Mouse (Mus musculus): Measurements from ENCODE around the gene Dbil5. TPM values are rescaled to one million over a fixed set of nuclear protein-coding genes. Genes with fewer than 3 reads are reported as not detected.

Gene Dbil5
- total RNA-seq, 1 experiment, result 1.4 TPM

GRCm38 (mm10) chr11:76239750-76240149 is 22.3 kb downstream of the Dbil5 start:
- Histone ChIP-seq H3K27ac (ENCODE audit: insufficient read depth, low read depth, low read length, poor library complexity, severe bottlenecking) (no peak overlapping the region), H3K9ac (ENCODE audit: insufficient read depth, low read depth, low read length, poor library complexity, severe bottlenecking) (no peak overlapping the region), H3K36me3 (ENCODE audit: control insufficient read depth, insufficient read depth, low read length, poor library complexity, severe bottlenecking) (no peaks in the 10 kb centered on the region; the same call in none of the 2 replicates), H3K4me3 (ENCODE audit: insufficient read depth in 1 of 2, low read depth in 1 of 2, low read length in 2 of 2, poor library complexity in 1 of 2, severe bottlenecking in 1 of 2) (no peak overlapping the region), H3K4me1 (ENCODE audit: control insufficient read depth in 2 of 2, insufficient read depth in 2 of 2, low read length in 2 of 2, poor library complexity in 1 of 2) (0 out of 4 replicates have a peak, but pooled peaks cover 0 to 2% of the 10 kb centered on the region in 2 experiments), H3K9me3 (ENCODE audit: control insufficient read depth, insufficient read depth, low read depth, low read length) (no peaks in the 10 kb centered on the region)
- TF ChIP-seq ZNF384 (IDR thresholded peaks at IDR 0.05; ENCODE audit: low read depth, low read length) (no peak), HCFC1 (IDR thresholded peaks at IDR 0.05; ENCODE audit: borderline replicate concordance, insufficient read depth, low read length) (no peak), ZC3H11A (IDR thresholded peaks at IDR 0.05; ENCODE audit: borderline replicate concordance, low read depth, low read length) (no peak), MAFK (IDR thresholded peaks at IDR 0.05; ENCODE audit: insufficient read depth, low read depth, low read length) (no peak), CHD2 (IDR thresholded peaks at IDR 0.05; ENCODE audit: low read depth, low read length) (no peak)
- DNase-seq (ENCODE audit: low read depth, low spot score), result no peak
- in situ Hi-C loops (cut with MboI; ENCODE audit: low sequenced_read_pairs in 2 of 2, unreplicated experiment in 2 of 2), result no loop called here

- 0 out of 4 replicates have a peak, but pooled peaks cover 0 to 2% of the 10 kb centered on the region in 2 experiments for H3K4me1 ChIP-seq (ENCODE audit: control insufficient read depth in 2 of 2, insufficient read depth in 2 of 2, low read length in 2 of 2, poor library complexity in 1 of 2)
- in situ Hi-C loops (cut with MboI; ENCODE audit: low sequenced_read_pairs in 2 of 2, unreplicated experiment in 2 of 2), result no loop called here
- H3K9me3 ChIP-seq (ENCODE audit: control insufficient read depth, insufficient read depth, low read depth, low read length), result no peaks in the 10 kb centered on the region
- peak; percentile 81 for DNase-seq (ENCODE audit: low read depth, low spot score)
- TF ChIP-seq MAFK (IDR thresholded peaks at IDR 0.05; ENCODE audit: insufficient read depth, low read depth, low read length) (no peak), ZC3H11A (IDR thresholded peaks at IDR 0.05; ENCODE audit: borderline replicate concordance, low read depth, low read length) (no peak), HCFC1 (IDR thresholded peaks at IDR 0.05; ENCODE audit: borderline replicate concordance, insufficient read depth, low read length) (peak; percentile 85)
- no peaks in the 10 kb centered on the region; the same call in 1 of the 2 replicates for H3K36me3 ChIP-seq (ENCODE audit: control insufficient read depth, insufficient read depth, low read length, poor library complexity, severe bottlenecking)
- H3K4me3 ChIP-seq (ENCODE audit: insufficient read depth in 1 of 2, low read depth in 1 of 2, low read length in 2 of 2, poor library complexity in 1 of 2, severe bottlenecking in 1 of 2), result peak within 1 kb of the TSS; percentile 91 to 96
- peak within 1 kb of the TSS; percentile 93 for H3K9ac ChIP-seq (ENCODE audit: insufficient read depth, low read depth, low read length, poor library complexity, severe bottlenecking)
- H3K27ac ChIP-seq (ENCODE audit: insufficient read depth, low read depth, low read length, poor library complexity, severe bottlenecking), result no peak within 1 kb of the TSS; the same call in 1 of the 2 replicates
These were observed 25.7 kb downstream of the Dbil5 start, which contains the start of the genes Mrm3 and Glod4 for GRCm38 (mm10) chr11:76242901-76243810. Gene Mrm3, plus strand, starts transcription at chr11:76243715. Gene Glod4, minus strand, starts transcription at chr11:76243725.

- TF ChIP-seq ZC3H11A (IDR thresholded peaks at IDR 0.05; ENCODE audit: borderline replicate concordance, low read depth, low read length) (no peak), HCFC1 (IDR thresholded peaks at IDR 0.05; ENCODE audit: borderline replicate concordance, insufficient read depth, low read length) (no peak), CHD2 (IDR thresholded peaks at IDR 0.05; ENCODE audit: low read depth, low read length) (no peak), ZNF384 (IDR thresholded peaks at IDR 0.05; ENCODE audit: low read depth, low read length) (no peak), MAFK (IDR thresholded peaks at IDR 0.05; ENCODE audit: insufficient read depth, low read depth, low read length) (no peak)
- in situ Hi-C loops (cut with MboI; ENCODE audit: low sequenced_read_pairs in 2 of 2, unreplicated experiment in 2 of 2), result no loop called here
- no peaks in the 10 kb centered on the region for H3K9me3 ChIP-seq (ENCODE audit: control insufficient read depth, insufficient read depth, low read depth, low read length)
- peak overlapping the region; percentile 93 for H3K9ac ChIP-seq (ENCODE audit: insufficient read depth, low read depth, low read length, poor library complexity, severe bottlenecking)
- H3K36me3 ChIP-seq (ENCODE audit: control insufficient read depth, insufficient read depth, low read length, poor library complexity, severe bottlenecking), result no peaks in the 10 kb centered on the region; the same call in 1 of the 2 replicates
- DNase-seq (ENCODE audit: low read depth, low spot score), result no peak
- no peak overlapping the region for H3K27ac ChIP-seq (ENCODE audit: insufficient read depth, low read depth, low read length, poor library complexity, severe bottlenecking)
- H3K4me3 ChIP-seq (ENCODE audit: insufficient read depth in 1 of 2, low read depth in 1 of 2, low read length in 2 of 2, poor library complexity in 1 of 2, severe bottlenecking in 1 of 2), result peak overlapping the region; percentile 91 to 96
- 0 out of 4 replicates have a peak, but pooled peaks cover 0 to 2% of the 10 kb centered on the region in 2 experiments for H3K4me1 ChIP-seq (ENCODE audit: control insufficient read depth in 2 of 2, insufficient read depth in 2 of 2, low read length in 2 of 2, poor library complexity in 1 of 2)
These were observed 26.6 kb downstream of the Dbil5 start for GRCm38 (mm10) chr11:76243811-76244546.

GRCm38 (mm10) chr11:76246439-76246838 is 29.0 kb downstream of the Dbil5 start:
- Histone ChIP-seq H3K4me3 (ENCODE audit: insufficient read depth in 1 of 2, low read depth in 1 of 2, low read length in 2 of 2, poor library complexity in 1 of 2, severe bottlenecking in 1 of 2) (no peak overlapping the region), H3K36me3 (ENCODE audit: control insufficient read depth, insufficient read depth, low read length, poor library complexity, severe bottlenecking) (peaks cover 9% of the 10 kb centered on the region), H3K27ac (ENCODE audit: insufficient read depth, low read depth, low read length, poor library complexity, severe bottlenecking) (no peak overlapping the region), H3K9ac (ENCODE audit: insufficient read depth, low read depth, low read length, poor library complexity, severe bottlenecking) (no peak overlapping the region), H3K4me1 (ENCODE audit: control insufficient read depth in 2 of 2, insufficient read depth in 2 of 2, low read length in 2 of 2, poor library complexity in 1 of 2) (0 out of 4 replicates have a peak, but pooled peaks cover 0 to 2% of the 10 kb centered on the region in 2 experiments), H3K9me3 (ENCODE audit: control insufficient read depth, insufficient read depth, low read depth, low read length) (no peaks in the 10 kb centered on the region)
- DNase-seq (ENCODE audit: low read depth, low spot score), result no peak
- in situ Hi-C loops (cut with MboI; ENCODE audit: low sequenced_read_pairs in 2 of 2, unreplicated experiment in 2 of 2), result no loop called here
- TF ChIP-seq MAFK (IDR thresholded peaks at IDR 0.05; ENCODE audit: insufficient read depth, low read depth, low read length) (peak; percentile 82), CHD2 (IDR thresholded peaks at IDR 0.05; ENCODE audit: low read depth, low read length) (no peak)
